In genomic region chr6:35538757-35539303, GRCm38 (mm10) we compare ENCODE assay signal across 8 mouse cellular contexts. TPM values are rescaled to one million over a fixed set of nuclear protein-coding genes. Genes with fewer than 3 reads are reported as not detected.
DNase-seq lines count a peak whose midpoint lies in the region; ATAC-seq lines count a peak whose summit lies in the region.

No protein-coding gene starts in this region.

- WGBS in hindbrain, embryonic 13.5 days, result 10% methylated on average over 21 of the region's 21 CpGs

- no peaks in the 10 kb centered on the region for H3K36me3 ChIP-seq in hindbrain, embryonic 13.5 days

- peak; percentile 77 for DNase-seq in heart, adult 11 months
- no peak for DNase-seq in heart, adult 8-10 months (ENCODE audit: low spot score)
- DNase-seq in 416B (ENCODE audit: low read depth), result peak; percentile 36
- DNase-seq in embryo, embryonic 10.5 days (ENCODE audit: low spot score), result peak; percentile 19
- no peak for DNase-seq in adrenal gland, adult 18-20 months (ENCODE audit: low spot score in 2 of 2)
- DNase-seq in ovary, postnatal 10 days (ENCODE audit: low spot score), result no peak

- H3K27ac ChIP-seq in hindbrain, embryonic 13.5 days, result peak overlapping the region; percentile 84

- no peaks in the 10 kb centered on the region for H3K27me3 ChIP-seq in hindbrain, embryonic 13.5 days

- peak overlapping the region; percentile 99 for H3K4me3 ChIP-seq in hindbrain, embryonic 13.5 days

- no peaks in the 10 kb centered on the region for H3K9me3 ChIP-seq in hindbrain, embryonic 13.5 days

- peaks cover 18% of the 10 kb centered on the region for H3K4me1 ChIP-seq in hindbrain, embryonic 13.5 days (replicated peaks)

- peak overlapping the region; percentile 84 for H3K4me2 ChIP-seq in hindbrain, embryonic 13.5 days

- H3K9ac ChIP-seq in hindbrain, embryonic 13.5 days, result peak overlapping the region; percentile 97

- no peak for ATAC-seq in hindbrain, embryonic 13.5 days (ENCODE audit: low FRiP score)
- peak; percentile 19; the same call in 1 of the 2 replicates for ATAC-seq in megakaryocyte-erythroid progenitor cell, adult 5-6 weeks (replicated peaks; ENCODE audit: low FRiP score, low TSS enrichment, poor library complexity, severe bottlenecking)

RNA-seq across cellular contexts. Expression of gene Mtpn, which starts 0.9 kb away (rescaled TPM):
- 10 to 100 TPM; 35.9 to 50.1 (median 40.3) TPM for total RNA-seq in heart, adult 8-10 months (2022)
- 188 and 195 TPM in 2 replicates for polyA plus RNA-seq in hindbrain, embryonic 13.5 days (2015; fragmentation: Nextera tagmentation; extraction: Ambion mirVana)
- total RNA-seq in megakaryocyte-erythroid progenitor cell, adult 5-6 weeks (2014; fragmentation: Nextera tagmentation), result 67.6 and 81.6 TPM in 2 replicates
- total RNA-seq in megakaryocyte-erythroid progenitor cell, adult 5-6 weeks (2017), result 102 and 115 TPM in 2 replicates
- total RNA-seq in adrenal gland, adult 18-20 months (2021), result 100 to 1,000 TPM; 116 to 127 TPM

Comparison
In these comparisons a context has a peak if more than half of its experiments do, and no peak if none do; other contexts are left out.
1. DNase-seq: peak in heart, adult 11 months (single experiment), 416B (single experiment) and embryo, embryonic 10.5 days (single experiment); none in heart, adult 8-10 months (single experiment), adrenal gland, adult 18-20 months (0 of 2) and ovary, postnatal 10 days (single experiment).